Mouse (Mus musculus): ENCODE data around the gene Gapdhs. TPM values are rescaled to one million over a fixed set of nuclear protein-coding genes. Genes with fewer than 3 reads are reported as not detected.
A peak's percentile ranks its signal among the peaks of the same experiment; 100 is the strongest.
"Not testable (repeated sequence)": the region's sequence is repeated elsewhere in the genome, so short reads cannot be mapped to it uniquely, and the experiment has no call there.

Gapdhs gene
- polyA plus RNA-seq, 1 experiment from 2014 or later: 0.69 TPM

DNA sequence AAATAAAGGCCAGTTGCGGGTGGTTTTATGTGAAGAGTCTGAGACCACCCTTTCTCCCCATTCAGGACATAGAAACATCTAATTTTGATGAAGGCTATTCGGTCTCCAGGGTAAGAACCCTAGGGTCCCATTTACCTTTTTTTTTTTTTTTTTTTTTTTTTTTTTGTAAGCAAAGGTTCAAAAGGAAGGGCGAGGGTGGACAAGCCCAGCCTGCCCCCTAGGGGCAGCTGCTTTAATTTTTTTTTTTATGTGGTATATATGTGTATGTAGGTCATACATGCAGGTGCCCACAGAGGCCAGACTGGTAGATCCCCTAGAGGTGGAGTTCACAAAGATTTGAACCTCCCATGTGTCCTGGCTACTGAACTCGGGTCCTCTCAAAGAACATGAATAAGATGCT is 22.9 kb upstream of the Gapdhs start:
- 88% methylated on average over 4 of the region's 4 CpGs for WGBS
- H3K36me3 ChIP-seq (replicated peaks): no peaks in the 10 kb centered on the region
- H3K9me3 ChIP-seq: no peaks in the 10 kb centered on the region
- no peak overlapping the region for H3K9ac ChIP-seq
- H3K4me3 ChIP-seq (replicated peaks): no peak overlapping the region
- no peak overlapping the region for H3K4me2 ChIP-seq
- ATAC-seq (ENCODE audit: low FRiP score): no peak
- H3K4me1 ChIP-seq: no peaks in the 10 kb centered on the region
- no peak overlapping the region for H3K27ac ChIP-seq
- H3K27me3 ChIP-seq: 0 out of 2 replicates have a peak, but pooled peaks cover 4% of the 10 kb centered on the region

DNA sequence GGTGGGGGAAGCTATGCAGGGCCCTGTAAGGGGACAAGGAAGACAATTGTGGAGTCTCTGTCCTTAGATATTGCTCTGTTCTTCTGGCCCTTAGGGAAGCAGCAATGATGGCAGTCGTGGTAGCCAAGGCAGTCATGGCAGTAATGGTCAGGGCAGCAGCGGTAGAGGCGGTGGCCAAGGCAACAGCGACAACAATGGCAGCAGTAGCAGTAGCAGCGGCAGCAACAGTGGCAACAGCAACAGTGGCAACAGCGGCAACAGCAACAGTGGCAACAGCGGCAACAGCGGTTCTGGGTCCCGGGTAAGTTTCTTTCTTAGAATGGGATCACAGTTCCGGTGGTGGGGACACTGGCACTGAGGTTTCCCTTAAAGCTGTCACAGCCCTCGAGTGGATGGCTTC is 21.7 kb upstream of the Gapdhs start:
- 0 out of 2 replicates have a peak, but pooled peaks cover 4% of the 10 kb centered on the region for H3K27me3 ChIP-seq
- no peak overlapping the region for H3K27ac ChIP-seq
- no peaks in the 10 kb centered on the region for H3K36me3 ChIP-seq (replicated peaks)
- no peaks in the 10 kb centered on the region for H3K9me3 ChIP-seq
- ATAC-seq (ENCODE audit: low FRiP score): no peak
- H3K4me1 ChIP-seq: no peaks in the 10 kb centered on the region
- H3K4me3 ChIP-seq (replicated peaks): 0 out of 2 replicates have a peak overlapping the region, but pooled peaks have one; percentile 3
- peak overlapping the region; percentile 23; the same call in 1 of the 2 replicates for H3K4me2 ChIP-seq
- no peak overlapping the region for H3K9ac ChIP-seq
- WGBS: 42% methylated on average over 11 of the region's 11 CpGs

GRCm38 (mm10) chr7:30763456-30763855 is 20.0 kb upstream of the Gapdhs start, which contains the start of gene Dmkn:
Gene Dmkn, plus strand, starts transcription at chr7:30763756.
- 37% methylated on average over 5 of the region's 5 CpGs for WGBS
- Histone ChIP-seq H3K4me2 (no peak within 1 kb of the TSS), H3K27me3 (0 out of 2 replicates have a peak, but pooled peaks cover 4% of the 10 kb centered on the region), H3K4me1 (no peaks in the 10 kb centered on the region), H3K36me3 (replicated peaks) (no peaks in the 10 kb centered on the region), H3K9me3 (no peaks in the 10 kb centered on the region), H3K27ac (no peak within 1 kb of the TSS), H3K9ac (no peak within 1 kb of the TSS), H3K4me3 (replicated peaks) (no peak within 1 kb of the TSS)
- no peak for ATAC-seq (ENCODE audit: low FRiP score)

DNA sequence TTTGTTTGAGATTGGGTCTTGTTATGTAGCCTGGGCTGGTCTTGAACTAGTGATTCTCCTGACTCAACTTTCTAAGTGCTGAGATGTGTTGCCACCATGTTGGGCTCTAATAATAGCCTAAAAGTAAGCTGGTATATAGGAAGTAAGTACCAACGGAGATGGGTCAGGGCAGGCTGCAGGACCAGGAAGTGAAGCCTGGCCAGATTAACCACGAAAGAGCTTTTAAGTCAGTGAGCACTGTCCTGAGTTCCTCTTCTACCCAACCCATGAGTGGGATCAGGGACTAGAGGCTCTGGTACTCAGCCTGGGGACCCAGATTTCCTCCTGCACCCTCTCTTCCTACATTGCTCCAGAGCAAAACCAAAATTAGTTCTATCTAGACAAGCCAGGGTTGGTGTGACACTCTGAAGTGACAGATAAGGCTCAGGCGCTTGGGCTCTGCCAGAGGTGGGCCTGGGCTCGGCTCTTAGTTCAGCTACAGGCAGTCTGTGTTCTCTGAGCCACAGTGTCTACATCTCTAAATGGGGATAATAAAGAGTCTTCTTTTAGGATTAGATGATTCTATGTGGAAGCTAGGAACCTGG is 18.4 kb upstream of the Gapdhs start:
- WGBS: 79% methylated on average over 4 of the region's 4 CpGs
- no peaks in the 10 kb centered on the region for H3K36me3 ChIP-seq (replicated peaks)
- 0 out of 2 replicates have a peak, but pooled peaks cover 4% of the 10 kb centered on the region for H3K27me3 ChIP-seq
- H3K9ac ChIP-seq: no peak overlapping the region
- ATAC-seq (ENCODE audit: low FRiP score): no peak
- H3K4me2 ChIP-seq: no peak overlapping the region
- H3K9me3 ChIP-seq: no peaks in the 10 kb centered on the region
- H3K4me1 ChIP-seq: no peaks in the 10 kb centered on the region
- H3K4me3 ChIP-seq (replicated peaks): no peak overlapping the region
- H3K27ac ChIP-seq: no peak overlapping the region

- Histone ChIP-seq H3K9me3 (peaks cover 7% of the 10 kb centered on the region; the same call in 1 of the 2 replicates), H3K4me1 (no peaks in the 10 kb centered on the region), H3K36me3 (replicated peaks) (peaks cover 17% of the 10 kb centered on the region), H3K27ac (no peak overlapping the region), H3K27me3 (0 out of 2 replicates have a peak, but pooled peaks cover 2% of the 10 kb centered on the region), H3K4me3 (replicated peaks) (no peak overlapping the region), H3K9ac (no peak overlapping the region), H3K4me2 (no peak overlapping the region)
- 36% methylated on average over 4 of the region's 4 CpGs for WGBS
- ATAC-seq (ENCODE audit: low FRiP score): no peak
Observed at GRCm38 (mm10) chr7:30758853-30759252, 15.4 kb upstream of the Gapdhs start.

DNA sequence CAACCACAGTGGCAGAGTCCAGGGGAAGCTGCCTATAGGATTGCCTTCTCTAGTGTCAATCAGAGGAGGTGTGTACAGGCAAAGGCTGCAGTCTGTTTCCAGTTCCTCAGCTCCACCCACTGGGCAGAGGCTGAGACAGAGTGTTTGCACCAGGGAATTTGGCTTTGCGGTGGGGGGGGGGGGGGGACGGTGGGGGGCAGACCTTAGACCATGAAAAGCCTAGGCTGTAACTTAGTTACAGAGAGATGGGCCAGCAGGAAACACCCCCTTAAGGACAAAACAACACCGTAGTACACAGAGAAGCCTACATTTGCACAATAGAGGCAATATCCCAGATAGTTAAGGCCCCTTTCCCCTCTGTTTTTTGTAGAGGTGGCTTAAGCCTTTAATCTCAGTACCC is 13.5 kb upstream of the Gapdhs start:
- ATAC-seq (ENCODE audit: low FRiP score): no peak
- WGBS: 81% methylated on average over 3 of the region's 3 CpGs
- Histone ChIP-seq H3K9me3 (peaks cover 7% of the 10 kb centered on the region; the same call in 1 of the 2 replicates), H3K4me2 (no peak overlapping the region), H3K27me3 (no peaks in the 10 kb centered on the region), H3K27ac (no peak overlapping the region), H3K4me3 (replicated peaks) (no peak overlapping the region), H3K9ac (no peak overlapping the region), H3K4me1 (no peaks in the 10 kb centered on the region), H3K36me3 (replicated peaks) (peaks cover 17% of the 10 kb centered on the region)

GRCm38 (mm10) chr7:30751086-30751669 is 7.7 kb upstream of the Gapdhs start, which contains the start of gene Sbsn:
Gene Sbsn, plus strand, starts transcription at chr7:30751471.
- H3K4me1 ChIP-seq: no peaks in the 10 kb centered on the region
- no peak for ATAC-seq (ENCODE audit: low FRiP score)
- WGBS: 70% methylated on average over 5 of the region's 5 CpGs
- H3K36me3 ChIP-seq (replicated peaks): peaks cover 17% of the 10 kb centered on the region
- H3K27me3 ChIP-seq: no peaks in the 10 kb centered on the region
- H3K4me3 ChIP-seq (replicated peaks): no peak within 1 kb of the TSS
- H3K27ac ChIP-seq: no peak within 1 kb of the TSS
- no peak within 1 kb of the TSS for H3K4me2 ChIP-seq
- peaks cover 7% of the 10 kb centered on the region; the same call in 1 of the 2 replicates for H3K9me3 ChIP-seq
- H3K9ac ChIP-seq: no peak within 1 kb of the TSS

- 91% methylated on average over 13 of the region's 13 CpGs for WGBS
- no peak for ATAC-seq (ENCODE audit: low FRiP score)
- no peaks in the 10 kb centered on the region for H3K27me3 ChIP-seq
- peaks cover 6% of the 10 kb centered on the region for H3K36me3 ChIP-seq (replicated peaks)
- no peak overlapping the region for H3K4me3 ChIP-seq (replicated peaks)
- H3K9ac ChIP-seq: no peak overlapping the region
- no peak overlapping the region for H3K4me2 ChIP-seq
- H3K9me3 ChIP-seq: peaks cover 5% of the 10 kb centered on the region; the same call in 1 of the 2 replicates
- no peaks in the 10 kb centered on the region for H3K4me1 ChIP-seq
- no peak overlapping the region for H3K27ac ChIP-seq
Observed at GRCm38 (mm10) chr7:30749824-30750606, 6.5 kb upstream of the Gapdhs start.

DNA sequence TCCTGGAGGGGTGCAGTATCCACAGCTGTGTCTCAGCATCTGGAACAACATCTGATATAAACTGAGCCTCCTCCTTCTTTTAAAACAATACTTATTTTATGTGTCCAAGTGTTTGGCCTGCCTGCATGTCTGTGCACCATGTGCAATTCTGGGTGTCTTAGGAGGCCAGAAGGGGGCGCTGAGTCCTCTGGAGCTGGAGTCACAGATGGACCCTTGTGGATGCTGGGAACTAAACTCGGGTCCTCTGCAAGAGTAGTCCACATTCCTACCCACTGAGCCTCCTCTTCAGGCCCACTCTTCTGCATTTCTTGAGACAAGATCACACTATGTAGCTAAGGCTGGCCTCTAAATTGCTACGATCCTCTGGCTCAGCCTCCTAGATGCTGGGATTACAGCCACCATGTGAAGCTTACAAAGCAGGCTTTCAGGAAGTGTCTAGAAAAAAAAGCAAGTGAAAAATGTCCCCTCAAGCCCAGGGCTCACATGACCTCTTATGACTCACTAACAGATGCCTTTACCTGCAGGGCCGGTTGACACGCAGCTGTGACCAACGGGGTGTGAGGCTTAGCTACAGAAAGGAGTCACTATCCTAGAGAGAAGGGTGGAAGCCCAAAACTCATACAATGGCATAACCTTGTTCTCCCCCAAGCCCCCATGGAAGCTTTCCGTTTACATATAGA is 4.2 kb upstream of the Gapdhs start:
- Histone ChIP-seq H3K36me3 (replicated peaks) (no peaks in the 10 kb centered on the region; the same call in 1 of the 2 replicates), H3K4me2 (no peak overlapping the region), H3K4me3 (replicated peaks) (no peak overlapping the region), H3K9ac (no peak overlapping the region), H3K27me3 (no peaks in the 10 kb centered on the region), H3K4me1 (no peaks in the 10 kb centered on the region), H3K9me3 (no peaks in the 10 kb centered on the region), H3K27ac (no peak overlapping the region)
- no peak for ATAC-seq (ENCODE audit: low FRiP score)
- 86% methylated on average over 7 of the region's 7 CpGs for WGBS

GRCm38 (mm10) chr7:30744022-30744598 is 629 bp upstream of the Gapdhs start:
- Histone ChIP-seq H3K4me2 (no peak overlapping the region), H3K27me3 (no peaks in the 10 kb centered on the region), H3K9ac (no peak overlapping the region), H3K27ac (no peak overlapping the region), H3K9me3 (no peaks in the 10 kb centered on the region), H3K4me3 (replicated peaks) (no peak overlapping the region), H3K36me3 (replicated peaks) (no peaks in the 10 kb centered on the region; the same call in none of the 2 replicates), H3K4me1 (no peaks in the 10 kb centered on the region)
- no peak for ATAC-seq (ENCODE audit: low FRiP score)
- 60% methylated on average over 4 of the region's 4 CpGs for WGBS

DNA sequence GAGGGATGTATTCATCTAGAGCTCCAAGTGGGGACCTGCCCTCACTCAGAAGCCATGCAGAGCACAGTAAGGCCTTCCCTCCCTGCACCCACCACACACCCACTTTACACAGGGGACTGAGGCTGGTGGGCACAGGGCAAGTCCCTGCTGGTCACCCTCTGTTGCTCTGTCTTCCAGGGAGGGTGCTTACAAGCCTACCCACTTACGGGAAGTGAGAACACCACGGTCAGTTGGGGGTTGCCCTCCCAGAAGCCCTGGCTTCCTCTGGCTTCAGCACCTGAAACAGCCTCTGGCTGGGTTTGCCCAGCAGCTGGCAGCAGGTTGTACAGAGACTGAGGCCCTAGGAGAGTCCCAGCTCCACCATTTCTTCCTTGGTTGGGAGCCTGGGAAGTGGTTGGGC is 911 bp downstream of the Gapdhs start:
- 94% methylated on average over 2 of the region's 2 CpGs for WGBS
- not testable (repeated sequence) for ATAC-seq (ENCODE audit: low FRiP score)

More for the DNA sequence above, 911 bp downstream of the Gapdhs start:
- not testable (repeated sequence) for H3K27me3 ChIP-seq; H3K27ac ChIP-seq; H3K9me3 ChIP-seq; H3K36me3 ChIP-seq (replicated peaks); H3K9ac ChIP-seq; H3K4me1 ChIP-seq; H3K4me2 ChIP-seq; H3K4me3 ChIP-seq (replicated peaks)

Measured in forebrain, embryonic 12.5 days (tissue).